Mouse (Mus musculus): Measurements from ENCODE around the gene Frmd4a.

- TF ChIP-seq CTCF (IDR thresholded peaks at IDR 0.05; ENCODE audit: low read depth) (no peak), EP300 (IDR thresholded peaks at IDR 0.05; ENCODE audit: low read depth) (no peak)
Observed at GRCm38 (mm10) chr2:4596992-4597391, 579.5 kb downstream of the Frmd4a start.

All from heart, postnatal 0 days (tissue).